9 mouse cellular contexts compared by ENCODE assay signal in the genomic region with DNA sequence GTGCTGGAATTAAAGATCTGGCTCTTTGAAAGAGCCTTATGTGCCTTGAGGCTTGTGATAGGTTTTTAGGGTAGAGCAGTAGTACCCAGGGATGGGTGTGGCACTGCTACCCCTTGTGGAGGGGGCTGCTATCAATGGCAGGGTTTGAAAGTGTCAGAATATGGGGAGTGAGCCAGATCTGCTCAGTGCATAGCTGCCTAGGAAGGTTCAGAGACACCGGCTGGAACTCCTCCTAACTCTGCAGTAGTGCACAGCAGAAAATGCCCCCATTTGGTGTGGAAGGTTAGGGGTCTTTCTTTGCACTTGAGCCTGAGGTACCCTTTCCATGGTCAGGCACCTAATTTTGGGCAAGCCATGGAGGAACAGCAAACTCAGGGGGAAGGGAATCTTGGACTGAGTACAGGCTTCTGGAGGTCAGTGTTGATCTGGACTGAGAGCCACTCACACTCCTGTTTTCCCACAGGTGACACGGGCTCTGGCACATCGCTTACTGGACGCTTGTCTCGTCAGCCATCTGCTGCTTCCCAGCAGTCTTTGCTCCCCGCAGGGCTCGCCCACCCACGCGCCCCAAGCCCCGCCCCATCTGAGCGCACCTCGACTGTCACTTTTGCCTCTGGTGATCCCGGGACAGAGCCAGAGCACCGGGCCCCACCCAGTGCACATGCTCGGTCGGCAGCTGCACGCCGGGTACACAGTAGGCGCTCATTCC. TPM values are rescaled to one million over a fixed set of nuclear protein-coding genes. Genes with fewer than 3 reads are reported as not detected.
DNase-seq lines count a peak whose midpoint lies in the region; ATAC-seq and TF ChIP-seq lines count a peak whose summit lies in the region.
"Had no signal": no experiment of that assay in that cellular context is flagged by ENCODE, and none has a peak within 500 bp of the region (broad histone marks: within the 10 kb centered on the region; RNA-seq: fewer than 3 reads in every experiment).

No protein-coding gene starts in this region.

- H3K4me2 ChIP-seq in forebrain, embryonic 16.5 days (ENCODE audit: low read length): peak overlapping the region; percentile 68
- H3K4me2 ChIP-seq in hindbrain, embryonic 13.5 days: peak overlapping the region; percentile 71
- H3K4me2 ChIP-seq in limb, embryonic 12.5 days: peak overlapping the region; percentile 76
- peak overlapping the region; percentile 58 for H3K4me2 ChIP-seq in midbrain, embryonic 11.5 days

- H3K27ac ChIP-seq in kidney, adult 2 months (ENCODE audit: insufficient read depth, low read depth, low read length): no peak overlapping the region
- no peak overlapping the region for H3K27ac ChIP-seq in forebrain, embryonic 16.5 days (ENCODE audit: low read length)
- H3K27ac ChIP-seq in hindbrain, embryonic 13.5 days: 0 out of 2 replicates have a peak overlapping the region, but pooled peaks have one; percentile 6
- no peak overlapping the region for H3K27ac ChIP-seq in limb, embryonic 12.5 days
- no peak overlapping the region for H3K27ac ChIP-seq in midbrain, embryonic 11.5 days (ENCODE audit: low read depth, low read length)
- no peak overlapping the region for H3K27ac ChIP-seq in spleen, adult 2 months (ENCODE audit: insufficient read depth, low read length)

- DNase-seq in kidney, adult 2 months: no peak
- no peak for DNase-seq in kidney, adult 11 months
- peak; percentile 20 for DNase-seq in cerebellum, adult 9-10 months
- DNase-seq in midbrain, embryonic 11.5 days (ENCODE audit: low spot score, missing footprints): peak; percentile 94
- peak in 1 of 2 experiments; percentile 50 for DNase-seq in spleen, adult 2 months (ENCODE audit: low read depth in 1 of 2, low spot score in 2 of 2)

- no peaks in the 10 kb centered on the region for H3K4me1 ChIP-seq in kidney, adult 2 months (ENCODE audit: control insufficient read depth, insufficient read depth, low read length)
- H3K4me1 ChIP-seq in forebrain, embryonic 16.5 days (replicated peaks; ENCODE audit: control insufficient read depth, insufficient read depth, low read length): peaks cover 5% of the 10 kb centered on the region
- peaks cover 12% of the 10 kb centered on the region for H3K4me1 ChIP-seq in hindbrain, embryonic 13.5 days (replicated peaks)
- H3K4me1 ChIP-seq in limb, embryonic 12.5 days (replicated peaks): 0 out of 2 replicates have a peak, but pooled peaks cover 3% of the 10 kb centered on the region
- no peaks in the 10 kb centered on the region for H3K4me1 ChIP-seq in midbrain, embryonic 11.5 days (ENCODE audit: control insufficient read depth, insufficient read depth, low read length)
- H3K4me1 ChIP-seq in spleen, adult 2 months (ENCODE audit: control insufficient read depth, insufficient read depth, insufficient read length): peaks cover 2% of the 10 kb centered on the region; the same call in 1 of the 2 replicates

- 22% methylated on average over 19 of the region's 19 CpGs for WGBS in kidney, adult 2 months
- WGBS in forebrain, embryonic 16.5 days: 9% methylated on average over 19 of the region's 19 CpGs
- 14% methylated on average over 19 of the region's 19 CpGs for WGBS in hindbrain, embryonic 13.5 days
- 7% methylated on average over 19 of the region's 19 CpGs for WGBS in limb, embryonic 12.5 days
- 8% methylated on average over 19 of the region's 19 CpGs for WGBS in midbrain, embryonic 11.5 days
- WGBS in spleen, adult 2 months: 6% methylated on average over 19 of the region's 19 CpGs

- H3K9ac ChIP-seq in forebrain, embryonic 16.5 days (replicated peaks; ENCODE audit: low read depth, low read length): peak overlapping the region; percentile 66
- H3K9ac ChIP-seq in hindbrain, embryonic 13.5 days: peak overlapping the region; percentile 73
- peak overlapping the region; percentile 62; the same call in 1 of the 2 replicates for H3K9ac ChIP-seq in limb, embryonic 12.5 days (replicated peaks)
- H3K9ac ChIP-seq in midbrain, embryonic 11.5 days (ENCODE audit: low read length): peak overlapping the region; percentile 68

- no peaks in the 10 kb centered on the region for H3K9me3 ChIP-seq in forebrain, embryonic 16.5 days (ENCODE audit: control insufficient read depth, low read length)
- no peaks in the 10 kb centered on the region for H3K9me3 ChIP-seq in hindbrain, embryonic 13.5 days
- H3K9me3 ChIP-seq in limb, embryonic 12.5 days: no peaks in the 10 kb centered on the region
- no peaks in the 10 kb centered on the region for H3K9me3 ChIP-seq in midbrain, embryonic 11.5 days (ENCODE audit: control insufficient read depth, low read length)

- H3K36me3 ChIP-seq in kidney, adult 2 months (ENCODE audit: control insufficient read depth, insufficient read depth, low read length): peaks cover 2% of the 10 kb centered on the region; the same call in 1 of the 2 replicates
- H3K36me3 ChIP-seq in forebrain, embryonic 16.5 days (ENCODE audit: control insufficient read depth, insufficient read depth): peaks cover 8% of the 10 kb centered on the region
- H3K36me3 ChIP-seq in hindbrain, embryonic 13.5 days: peaks cover 24% of the 10 kb centered on the region
- peaks cover 18% of the 10 kb centered on the region for H3K36me3 ChIP-seq in limb, embryonic 12.5 days
- H3K36me3 ChIP-seq in midbrain, embryonic 11.5 days (ENCODE audit: control insufficient read depth, insufficient read depth, low read length): 0 out of 2 replicates have a peak, but pooled peaks cover 4% of the 10 kb centered on the region
- no peaks in the 10 kb centered on the region for H3K36me3 ChIP-seq in spleen, adult 2 months (ENCODE audit: control insufficient read depth, insufficient read depth, low read length)

- no peaks in the 10 kb centered on the region for H3K27me3 ChIP-seq in kidney, adult 2 months (replicated peaks; ENCODE audit: control insufficient read depth, insufficient read depth, low read length)
- H3K27me3 ChIP-seq in forebrain, embryonic 16.5 days (replicated peaks; ENCODE audit: control insufficient read depth, insufficient read depth, low read length): no peaks in the 10 kb centered on the region
- H3K27me3 ChIP-seq in hindbrain, embryonic 13.5 days: no peaks in the 10 kb centered on the region
- 0 out of 2 replicates have a peak, but pooled peaks cover 6% of the 10 kb centered on the region for H3K27me3 ChIP-seq in limb, embryonic 12.5 days
- H3K27me3 ChIP-seq in midbrain, embryonic 11.5 days (ENCODE audit: control insufficient read depth, insufficient read depth, low read length): no peaks in the 10 kb centered on the region
- no peaks in the 10 kb centered on the region for H3K27me3 ChIP-seq in spleen, adult 2 months (ENCODE audit: control insufficient read depth, insufficient read depth, low read length)

- peak overlapping the region; percentile 49 for H3K4me3 ChIP-seq in kidney, adult 2 months (ENCODE audit: insufficient read depth, low read depth, low read length)
- peak overlapping the region; percentile 60 for H3K4me3 ChIP-seq in forebrain, embryonic 16.5 days (replicated peaks; ENCODE audit: low read length)
- H3K4me3 ChIP-seq in hindbrain, embryonic 13.5 days: peak overlapping the region; percentile 48
- peak overlapping the region; percentile 52 for H3K4me3 ChIP-seq in limb, embryonic 12.5 days (replicated peaks)
- peak overlapping the region; percentile 41 for H3K4me3 ChIP-seq in midbrain, embryonic 11.5 days (ENCODE audit: low read depth, low read length)
- H3K4me3 ChIP-seq in spleen, adult 2 months (ENCODE audit: extremely low read depth, insufficient read depth, insufficient read length): peak overlapping the region; percentile 65
- H3K4me3 ChIP-seq: myocyte had no signal

- no peak for TF ChIP-seq CTCF in kidney, adult 2 months (conservative IDR thresholded peaks at IDR 0.05; ENCODE audit: insufficient read depth, insufficient read length, low read depth, low read length)
- no peak for TF ChIP-seq CTCF in spleen, adult 2 months (IDR thresholded peaks at IDR 0.05; ENCODE audit: extremely low read depth, insufficient read depth, insufficient read length, insufficient replicate concordance)

- peak; percentile 89 for ATAC-seq in forebrain, embryonic 16.5 days
- peak; percentile 83 for ATAC-seq in hindbrain, embryonic 13.5 days (ENCODE audit: low FRiP score)
- peak; percentile 65 for ATAC-seq in limb, embryonic 12.5 days (ENCODE audit: insufficient number of reproducible peaks, insufficient read depth, low FRiP score, low TSS enrichment, low read depth)
- ATAC-seq in midbrain, embryonic 11.5 days (ENCODE audit: low FRiP score): peak; percentile 84

- no peak for TF ChIP-seq POLR2A in kidney, adult 2 months (IDR thresholded peaks at IDR 0.05; ENCODE audit: low read depth, low read length)
- no peak; the same call in 1 of the 2 replicates for TF ChIP-seq POLR2A in spleen, adult 2 months (IDR thresholded peaks at IDR 0.05; ENCODE audit: low read depth, low read length)

RNA-seq across cellular contexts. Expression of gene Exoc3, which starts 42.0 kb away (rescaled TPM):
- 48.0 and 56.4 TPM in 2 replicates for polyA plus RNA-seq in kidney, adult 2 months (2012; rRNA removed)
- polyA plus RNA-seq in forebrain, embryonic 16.5 days (2015; fragmentation: Nextera tagmentation; extraction: Ambion mirVana): 107 and 118 TPM in 2 replicates
- polyA plus RNA-seq in hindbrain, embryonic 13.5 days (2015; fragmentation: Nextera tagmentation; extraction: Ambion mirVana): 113 and 114 TPM in 2 replicates
- polyA plus RNA-seq in limb, embryonic 12.5 days (2016; fragmentation: Nextera tagmentation; extraction: Ambion mirVana): 64.7 and 73.2 TPM in 2 replicates
- 69.4 and 71.2 TPM in 2 replicates for polyA plus RNA-seq in midbrain, embryonic 11.5 days (2014; fragmentation: Nextera tagmentation; extraction: Ambion mirVana)
- polyA plus RNA-seq in spleen, adult 2 months (2012; rRNA removed): 21.0 and 21.6 TPM in 2 replicates

RNA-seq across cellular contexts. Expression of gene Slc9a3, which starts 45.2 kb away (rescaled TPM):
- 76.3 and 90.9 TPM in 2 replicates for polyA plus RNA-seq in kidney, adult 2 months (2012; rRNA removed)
- 0.08 TPM in 1 of 2 replicates, not detected in the other for polyA plus RNA-seq in forebrain, embryonic 16.5 days (2015; fragmentation: Nextera tagmentation; extraction: Ambion mirVana)
- 0.04 TPM in 2 replicates for polyA plus RNA-seq in hindbrain, embryonic 13.5 days (2015; fragmentation: Nextera tagmentation; extraction: Ambion mirVana)
- not detected in 2 replicates for polyA plus RNA-seq in limb, embryonic 12.5 days (2016; fragmentation: Nextera tagmentation; extraction: Ambion mirVana)
- 0.03 TPM in 1 of 2 replicates, not detected in the other for polyA plus RNA-seq in midbrain, embryonic 11.5 days (2014; fragmentation: Nextera tagmentation; extraction: Ambion mirVana)
- polyA plus RNA-seq in spleen, adult 2 months (2012; rRNA removed): 0.01 TPM in 1 of 2 replicates, not detected in the other

Comparison
In these comparisons a context has a peak if more than half of its experiments do, and no peak if none do; other contexts are left out.
1. DNase-seq: peak in cerebellum, adult 9-10 months (single experiment) and midbrain, embryonic 11.5 days (single experiment); none in kidney, adult 2 months (single experiment) and kidney, adult 11 months (single experiment).
2. RNA of gene Slc9a3, which starts 45.2 kb away (polyA plus RNA-seq): 76.3 to 90.9 TPM in kidney, adult 2 months; 0.08 TPM in forebrain, embryonic 16.5 days, 0.04 TPM in hindbrain, embryonic 13.5 days, 0.03 TPM in midbrain, embryonic 11.5 days, 0.01 TPM in spleen, adult 2 months and not detected in limb, embryonic 12.5 days; every median in the first group is over 10 times any median in the second.
3. Peak in every context shown above with its lines, with median percentiles within 50 percentile points of each other: H3K4me3 ChIP-seq, ATAC-seq, H3K4me2 ChIP-seq and H3K9ac ChIP-seq.